Mouse (Mus musculus): ENCODE results near the gene Rnf151. TPM values are rescaled to one million over a fixed set of nuclear protein-coding genes. Genes with fewer than 3 reads are reported as not detected.
"Not testable (repeated sequence)": the region's sequence is repeated elsewhere in the genome, so short reads cannot be mapped to it uniquely, and the experiment has no call there.

Gene Rnf151
- total RNA-seq, 2 experiments from 2014 or later = not detected

DNA sequence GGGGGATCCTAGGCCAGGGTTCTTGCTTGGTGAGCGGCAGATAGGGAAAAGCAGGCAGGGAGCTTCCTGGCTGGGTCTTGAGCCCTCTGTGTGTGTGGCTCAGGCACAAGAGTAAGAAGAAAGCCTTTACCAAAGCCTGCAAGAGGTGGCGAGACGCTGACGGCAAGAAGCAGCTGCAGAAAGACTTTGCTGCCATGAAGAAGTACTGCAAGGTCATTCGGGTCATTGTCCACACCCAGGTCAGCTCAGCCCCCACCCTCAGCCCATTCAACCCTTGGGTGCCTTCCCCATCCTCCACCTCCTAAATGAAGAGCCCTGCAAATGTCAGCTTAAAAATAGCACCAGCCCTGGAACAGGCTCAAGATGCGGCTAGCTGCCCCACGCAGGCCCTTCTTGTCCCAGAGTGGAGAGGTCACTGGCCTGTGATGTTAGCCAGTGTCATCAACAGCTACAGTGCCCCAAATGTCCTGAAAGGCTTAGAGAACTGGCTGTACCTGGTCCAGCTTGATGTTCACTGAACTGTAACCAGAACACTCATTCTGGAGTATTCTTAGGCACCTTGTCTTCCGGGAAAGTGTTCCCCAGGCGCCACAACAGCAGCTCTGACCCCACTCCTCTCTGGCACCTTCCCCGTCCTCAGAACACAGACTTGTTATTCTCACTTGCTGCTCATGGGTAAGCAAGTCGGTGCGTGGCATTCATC lies 14.5 kb upstream of the Rnf151 start:
- peak; percentile 68 for DNase-seq

DNA sequence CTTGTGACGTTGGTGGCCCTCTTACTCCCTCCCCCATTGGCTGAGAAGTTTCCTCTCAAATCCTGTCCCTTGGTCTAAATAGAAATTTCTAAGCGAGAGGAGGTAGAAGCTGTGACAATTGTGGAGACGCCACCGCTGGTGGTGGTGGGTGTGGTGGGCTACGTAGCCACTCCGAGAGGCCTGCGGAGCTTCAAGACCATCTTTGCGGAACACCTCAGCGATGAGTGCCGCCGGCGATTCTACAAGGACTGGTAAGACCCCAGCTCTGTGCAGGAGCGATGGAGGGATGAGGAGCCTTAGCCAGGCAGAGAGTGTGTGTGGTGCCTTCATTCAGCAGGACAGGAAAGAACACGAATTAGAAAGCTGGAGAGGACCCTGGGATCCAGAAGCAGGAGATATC lies 12.9 kb upstream of the Rnf151 start:
- DNase-seq = no peak

DNA sequence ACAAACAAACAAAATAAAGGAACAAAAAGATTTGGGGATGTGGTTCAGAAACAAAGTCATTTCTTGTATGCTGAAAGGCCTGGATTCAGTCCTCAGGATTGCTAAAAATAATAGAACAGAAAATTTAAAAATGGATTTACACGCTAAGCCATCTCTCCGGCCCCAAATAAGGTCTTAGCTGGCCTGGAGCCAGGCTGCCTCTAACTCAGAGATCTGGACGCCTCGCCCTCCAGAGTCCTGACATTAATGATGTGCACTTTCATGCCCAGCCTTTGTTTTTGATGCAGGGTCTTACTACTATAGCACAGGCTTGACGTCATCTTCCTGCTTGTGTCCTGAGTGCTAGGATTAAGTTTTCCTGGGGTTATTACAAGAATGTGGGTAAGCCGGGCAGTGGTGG lies 11.2 kb upstream of the Rnf151 start:
- DNase-seq = peak; percentile 56

DNA sequence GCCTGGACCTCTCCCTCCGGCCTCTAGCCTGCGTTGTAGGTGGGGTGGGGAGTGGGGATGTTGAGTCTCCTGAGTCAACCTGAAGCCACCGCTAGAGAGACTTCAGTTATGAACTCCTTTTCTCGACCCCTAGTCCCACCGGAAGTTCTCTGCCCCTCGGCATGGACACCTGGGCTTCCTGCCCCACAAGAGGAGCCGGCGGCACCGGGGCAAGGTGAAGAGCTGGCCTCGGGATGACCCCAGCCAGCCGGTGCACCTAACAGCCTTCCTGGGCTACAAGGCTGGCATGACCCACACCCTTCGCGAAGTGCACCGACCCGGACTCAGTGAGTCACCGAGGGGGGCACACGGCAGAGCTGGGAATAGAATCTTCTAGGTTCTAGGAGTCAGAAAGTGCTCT lies 10.3 kb upstream of the Rnf151 start:
- no peak for DNase-seq

DNA sequence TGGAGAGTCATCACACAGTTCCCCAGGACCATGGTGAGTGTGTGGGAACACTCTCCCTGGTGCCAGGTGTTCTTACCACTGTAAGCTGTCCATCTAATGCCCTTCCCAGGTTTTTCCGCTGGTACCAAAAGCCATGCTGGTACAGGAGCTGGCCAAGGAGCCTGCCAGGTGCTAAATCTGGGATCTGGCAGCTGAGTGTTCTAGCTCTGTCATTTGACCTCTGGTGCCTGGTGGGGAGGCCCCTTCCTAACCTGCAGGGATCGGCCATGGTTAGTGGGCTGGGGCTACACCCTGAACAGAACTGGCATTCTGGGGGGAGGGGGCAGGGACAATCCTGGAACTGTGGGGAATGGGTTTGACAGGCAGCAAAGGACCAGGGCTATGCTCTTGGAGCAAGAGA lies 9.8 kb upstream of the Rnf151 start, which contains the start of gene Rpl3l:
Gene Rpl3l, plus strand, starts transcription at position 203 of the 400 bp plus-strand sequence.
- peak; percentile 37 for DNase-seq

DNA sequence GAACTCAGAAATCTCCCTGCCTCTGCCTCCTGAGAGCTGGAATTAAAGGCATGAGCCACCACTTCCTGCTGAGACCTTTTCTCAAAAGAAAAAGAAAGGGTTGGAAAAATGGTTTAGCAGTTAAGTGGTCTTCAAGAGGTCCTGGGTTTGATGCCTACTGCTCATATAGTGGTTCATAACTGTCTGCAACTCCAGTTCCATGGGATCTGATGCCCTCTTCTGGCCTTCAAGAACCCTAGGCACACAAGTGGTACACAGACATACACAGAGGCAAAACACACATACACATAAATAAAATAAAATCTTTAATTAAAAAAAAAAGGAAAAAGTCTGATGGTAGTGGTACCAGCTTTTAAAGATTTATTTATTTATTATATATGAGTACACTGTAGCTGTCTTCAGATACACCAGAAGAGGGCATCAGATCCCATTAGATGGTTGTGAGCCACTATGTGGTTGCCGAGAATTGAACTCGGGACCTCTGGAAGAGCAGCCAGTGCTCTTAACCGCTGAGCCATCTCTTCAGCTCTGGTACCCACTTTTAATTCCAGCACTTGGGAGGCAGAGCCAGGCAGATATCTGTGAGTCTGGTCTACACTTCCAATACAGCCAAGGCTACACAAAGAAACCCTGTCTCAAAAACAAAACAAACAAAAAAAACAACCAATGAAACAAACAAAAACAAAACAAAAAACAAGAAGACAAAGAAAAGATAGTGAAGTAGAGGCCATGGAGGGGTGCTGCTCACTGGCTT lies 8.0 kb upstream of the Rnf151 start:
- no peak for DNase-seq

DNA sequence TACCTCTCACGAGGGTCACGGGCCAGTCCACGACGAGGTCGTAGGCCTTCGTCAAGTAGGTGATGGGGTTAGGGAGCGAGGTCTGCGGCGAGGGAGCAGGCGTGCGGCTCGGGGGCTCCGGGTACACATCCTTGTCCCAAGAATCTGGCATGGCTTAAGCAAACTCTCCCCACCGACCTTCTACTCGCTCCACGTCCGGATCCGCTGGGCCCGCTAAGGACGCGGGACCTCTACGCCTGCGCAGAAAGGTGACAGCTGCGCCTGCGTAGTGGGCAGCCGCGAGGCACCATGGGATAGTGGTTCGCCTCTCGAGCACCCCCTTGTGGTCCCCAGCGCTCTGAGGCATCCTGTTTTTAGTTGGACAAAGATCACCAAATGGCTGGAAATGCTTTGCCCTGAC lies 6.3 kb upstream of the Rnf151 start, which contains the start of gene Ndufb10:
Gene Ndufb10, minus strand, starts transcription at position 295 of the 400 bp plus-strand sequence.
- peak; percentile 99 for DNase-seq

DNA sequence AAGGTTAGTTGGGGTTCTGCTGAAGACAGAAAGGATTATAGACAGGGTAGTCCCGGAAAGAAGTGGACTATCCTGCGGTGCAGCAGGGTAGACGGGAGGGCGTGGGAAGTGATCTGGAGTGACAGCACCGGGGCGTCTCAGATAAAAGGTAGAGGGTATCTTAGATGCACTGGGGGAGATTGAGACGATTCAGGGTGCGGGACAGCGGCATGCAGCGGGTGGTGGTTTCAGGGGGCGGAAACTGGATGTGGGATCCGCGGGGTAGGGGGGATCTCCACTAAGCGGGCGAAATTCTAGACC lies 6.0 kb upstream of the Rnf151 start:
- DNase-seq = no peak

DNA sequence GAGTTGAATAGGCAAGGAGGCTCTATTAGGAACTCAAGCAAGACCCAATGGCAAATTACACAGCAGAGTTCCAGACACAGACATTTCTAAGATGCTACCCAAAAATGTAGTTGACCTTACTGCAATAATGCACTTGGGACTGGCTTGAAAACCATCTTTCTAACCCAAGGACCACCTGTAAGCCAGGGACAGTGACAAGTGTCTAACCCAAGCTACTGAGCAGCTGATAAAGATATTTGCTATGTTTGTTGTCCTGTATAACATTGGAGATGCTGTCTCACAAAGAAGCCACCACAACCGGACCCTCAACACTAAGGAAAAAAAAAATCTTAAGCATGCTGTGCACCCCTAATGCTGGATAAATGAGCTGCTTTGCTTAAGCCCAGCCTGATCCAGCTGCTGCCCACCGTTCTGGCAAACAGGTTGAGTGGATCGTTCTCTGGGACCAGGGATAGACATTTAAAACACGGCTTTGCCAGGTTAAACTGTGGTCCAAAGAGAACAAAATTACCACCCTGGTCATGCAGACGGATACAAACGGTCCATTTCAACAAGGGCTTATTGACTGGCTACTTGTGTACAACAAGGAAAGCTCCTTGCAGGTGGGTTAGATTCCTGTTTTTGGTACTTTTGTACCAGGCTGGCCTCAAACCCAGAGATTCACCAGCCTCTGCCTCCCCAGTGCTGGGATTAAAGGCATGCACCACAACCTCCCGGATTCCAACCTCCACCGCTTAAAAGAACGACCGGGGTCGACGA lies 5.4 kb upstream of the Rnf151 start:
- DNase-seq = no peak

DNA sequence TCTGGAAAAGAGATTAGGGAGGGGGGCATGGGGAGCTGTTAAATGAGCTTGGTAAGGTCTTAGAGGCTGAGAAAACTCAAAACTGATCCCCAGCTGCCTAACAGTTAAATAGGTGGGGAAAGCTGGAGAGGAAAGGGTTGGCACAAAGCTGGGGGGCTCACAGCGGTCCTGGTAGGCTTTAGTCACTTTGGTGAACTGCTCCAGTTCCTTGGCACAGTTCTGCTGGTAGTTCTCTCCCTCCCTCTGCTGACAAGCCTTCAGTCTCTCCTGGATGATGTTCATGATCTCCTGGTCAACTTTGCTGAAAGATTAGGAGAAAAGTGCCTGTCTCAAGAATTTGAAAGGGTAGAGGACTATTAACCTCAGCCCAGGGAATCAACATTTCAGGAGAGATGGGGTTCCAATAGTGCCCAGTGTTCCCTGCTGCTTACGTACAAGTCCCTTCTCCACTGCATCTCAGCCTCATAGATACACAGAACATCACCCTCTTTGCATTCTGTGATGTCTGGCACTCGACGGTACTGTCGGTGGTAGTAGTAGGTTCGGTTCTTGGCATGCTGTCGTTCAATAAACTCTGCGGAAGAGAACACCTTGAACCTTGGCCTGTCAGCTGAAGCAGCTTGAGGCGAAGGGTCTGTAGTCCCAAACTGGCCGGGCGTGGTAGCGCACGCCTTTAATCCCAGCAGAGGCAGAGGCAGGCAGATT lies 4.5 kb upstream of the Rnf151 start:
- DNase-seq = no peak

DNA sequence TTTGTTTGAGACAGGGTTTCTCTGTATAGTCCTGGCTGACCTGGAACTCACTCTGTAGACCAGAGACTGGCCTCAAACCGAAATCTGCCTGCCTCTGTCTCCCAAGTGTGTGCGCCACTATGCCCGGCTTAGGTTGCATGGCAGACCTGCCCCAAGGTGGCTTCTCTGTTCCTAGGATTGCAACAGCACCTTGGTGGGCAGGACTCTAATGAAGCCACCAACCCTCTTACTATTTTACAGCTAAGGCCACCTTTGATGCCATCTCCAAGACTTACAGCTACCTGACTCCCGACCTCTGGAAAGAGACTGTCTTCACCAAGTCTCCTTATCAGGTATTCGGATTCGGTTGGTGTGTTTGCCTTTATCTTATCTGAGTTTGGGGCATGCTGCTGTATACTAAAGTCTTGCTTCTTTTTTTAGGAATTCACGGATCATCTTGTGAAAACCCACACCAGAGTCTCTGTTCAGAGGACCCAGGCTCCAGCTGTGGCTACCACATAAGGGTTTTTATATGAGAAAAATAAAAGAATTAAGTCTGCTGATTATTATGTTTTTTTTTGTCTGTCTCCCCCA lies 3.6 kb upstream of the Rnf151 start:
- DNase-seq = not testable (repeated sequence)

DNA sequence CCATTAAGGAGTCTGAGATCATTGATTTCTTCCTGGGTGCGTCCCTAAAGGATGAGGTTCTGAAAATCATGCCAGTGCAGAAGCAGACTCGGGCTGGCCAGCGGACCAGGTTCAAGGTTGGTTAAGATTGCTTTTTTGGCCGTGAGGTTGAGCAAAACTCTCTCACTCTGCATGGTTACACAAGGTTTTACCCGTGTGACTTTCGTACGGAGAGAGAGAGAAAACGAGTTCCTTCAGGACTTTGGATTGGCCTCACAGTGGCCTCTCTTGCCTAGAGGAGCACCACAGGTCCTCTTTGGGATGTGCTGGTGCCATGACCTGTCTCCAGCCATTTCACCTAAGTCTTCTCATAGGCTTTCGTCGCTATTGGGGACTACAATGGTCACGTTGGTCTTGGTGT lies 2.8 kb upstream of the Rnf151 start:
- not testable (repeated sequence) for DNase-seq

DNA sequence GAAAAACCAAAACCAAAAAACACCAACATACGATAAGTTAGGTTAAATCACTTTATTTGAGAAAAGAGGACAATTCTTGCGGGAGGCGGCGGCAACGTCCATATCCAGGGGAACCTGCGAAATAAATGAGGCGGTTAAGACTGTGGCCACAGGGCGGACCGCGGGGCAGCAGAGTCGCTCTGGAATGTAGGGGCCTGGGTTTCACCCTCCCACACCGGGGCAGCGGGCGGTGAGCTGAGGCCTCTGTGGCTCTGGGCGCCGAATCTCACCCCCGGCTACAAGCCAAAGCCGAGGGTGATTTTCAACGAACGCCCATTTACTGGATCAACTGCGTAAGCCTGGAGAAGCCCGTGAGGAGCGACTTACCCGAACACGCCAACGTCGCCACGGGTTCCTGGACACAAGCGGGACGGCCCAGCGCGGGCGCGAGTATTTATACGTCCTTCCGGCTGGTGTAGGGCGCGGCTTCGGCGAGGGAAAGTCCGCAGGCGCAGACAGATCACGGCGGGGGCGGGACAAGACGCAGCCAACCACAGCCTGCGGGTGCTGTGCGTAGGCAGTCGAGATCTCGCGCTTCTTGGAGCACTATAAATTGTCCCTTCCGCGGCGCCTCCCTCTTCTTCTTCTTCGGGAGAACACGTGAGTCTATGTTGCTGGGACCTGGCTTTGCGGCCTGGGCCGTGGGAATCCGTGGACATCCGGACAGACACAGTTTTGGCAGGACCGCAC lies 1.8 kb upstream of the Rnf151 start:
- DNase-seq = peak; percentile 98

DNA sequence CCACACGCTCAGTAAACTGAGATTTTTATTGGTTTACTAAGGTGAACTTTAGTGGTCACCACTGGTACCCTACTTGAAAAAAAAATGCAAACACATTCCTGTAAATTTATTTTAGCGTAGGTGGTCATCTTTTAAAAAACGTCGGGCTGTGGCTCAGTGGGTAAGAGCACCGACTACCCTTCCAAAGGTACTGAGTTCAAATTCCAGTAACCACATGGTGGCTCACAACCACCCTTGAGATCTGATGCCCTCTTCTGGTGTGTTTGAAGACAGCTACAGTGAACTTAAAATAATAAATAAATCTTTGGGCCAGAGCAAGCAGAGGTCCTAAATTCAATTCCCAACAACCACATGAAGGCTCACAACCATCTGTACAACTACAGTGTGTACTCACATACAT lies 1.1 kb upstream of the Rnf151 start:
- not testable (repeated sequence) for DNase-seq

DNA sequence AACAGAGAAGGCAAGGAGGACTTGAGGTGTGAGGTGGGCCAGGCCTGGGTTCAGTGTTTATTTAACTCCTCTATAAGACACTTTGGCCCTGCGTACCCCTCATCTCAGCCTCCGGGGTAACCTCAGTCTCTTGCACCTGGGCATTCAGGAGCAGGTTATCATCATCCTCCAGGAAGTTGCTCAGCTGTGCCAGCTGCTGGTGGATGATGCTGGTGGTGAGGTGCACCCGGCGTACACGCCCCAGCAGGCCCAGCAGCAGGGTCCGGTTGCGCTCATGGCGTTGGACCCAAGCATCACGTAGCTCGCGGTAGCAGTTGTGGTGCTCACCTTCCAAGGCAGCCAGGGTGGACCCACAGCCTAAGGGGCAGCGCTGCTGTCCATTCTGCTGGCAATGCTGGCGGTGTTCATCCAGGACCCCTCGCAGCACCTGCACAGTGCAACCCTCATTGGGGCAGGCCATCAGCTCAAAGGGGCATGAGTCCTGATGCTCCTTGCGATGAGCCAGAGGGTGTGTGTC lies 1.6 kb downstream of the Rnf151 start:
- DNase-seq = no peak

DNA sequence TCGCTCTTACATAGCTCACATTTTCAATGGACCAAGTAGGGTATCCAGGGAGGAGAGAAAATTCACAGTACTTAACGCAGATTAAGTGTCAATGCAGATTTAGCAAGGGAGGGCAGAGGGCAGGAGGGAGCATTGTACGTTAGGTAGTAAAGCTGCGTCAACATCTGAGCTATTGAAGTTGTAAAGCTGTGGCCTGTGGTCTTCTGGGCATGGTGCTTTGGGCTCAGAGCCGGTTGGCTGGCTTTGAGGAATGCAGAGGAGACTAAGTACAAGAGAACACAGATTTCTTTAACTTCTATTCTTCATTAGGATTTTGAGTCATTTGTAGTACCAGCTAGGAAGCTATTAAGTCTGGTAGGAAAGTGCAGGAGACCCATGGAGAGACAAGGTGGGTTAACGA lies 2.3 kb downstream of the Rnf151 start:
- no peak for DNase-seq

DNA sequence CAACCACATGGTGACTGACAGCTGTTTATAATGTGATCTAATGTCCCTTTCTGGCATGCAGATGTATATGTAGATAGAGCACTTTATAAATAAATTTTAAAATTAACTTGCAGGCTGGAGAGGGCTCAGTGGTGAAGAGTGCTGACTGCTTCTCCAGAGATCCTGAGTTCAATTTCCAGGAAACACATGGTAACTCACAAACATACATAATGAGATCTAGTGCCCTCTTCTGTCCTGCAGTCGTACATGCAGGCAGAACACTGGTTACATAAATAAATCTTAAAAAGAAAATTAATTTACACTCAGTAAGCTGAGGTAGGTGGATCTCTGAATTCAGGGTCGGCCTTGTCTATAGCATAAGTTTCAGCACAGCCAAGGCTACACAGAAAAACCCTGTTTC lies 9.2 kb downstream of the Rnf151 start:
- DNase-seq = no peak

DNA sequence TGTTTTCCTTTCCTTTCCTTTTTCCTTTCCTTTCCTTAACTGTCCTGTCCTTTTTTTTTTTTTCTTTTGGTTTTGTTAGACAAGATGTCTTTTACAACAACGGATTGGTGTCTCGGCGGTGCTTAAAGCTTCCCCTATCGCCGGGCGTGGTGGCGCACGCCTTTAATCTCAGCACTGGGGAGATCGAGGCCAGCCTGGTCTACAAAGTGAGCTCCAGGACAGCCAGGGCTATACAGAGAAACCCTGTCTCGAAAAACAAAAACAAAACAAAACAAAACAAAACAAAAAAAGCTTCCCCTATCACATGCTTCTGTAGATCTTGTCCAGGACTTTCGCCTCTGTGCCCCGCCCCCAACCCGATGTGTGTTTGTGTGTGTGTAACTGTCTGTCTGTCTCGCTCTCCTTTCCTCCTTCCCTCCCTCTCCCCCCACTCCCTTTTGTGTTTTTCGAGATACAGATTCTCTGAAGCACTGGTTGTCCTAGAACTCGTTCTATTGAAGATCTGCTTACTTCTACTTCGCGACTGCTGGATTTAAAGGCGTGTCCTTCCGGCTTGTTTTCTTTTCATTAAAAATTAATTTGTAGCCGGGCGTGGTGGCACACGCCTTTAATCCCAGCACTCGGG lies 9.9 kb downstream of the Rnf151 start:
- no peak for DNase-seq

DNA sequence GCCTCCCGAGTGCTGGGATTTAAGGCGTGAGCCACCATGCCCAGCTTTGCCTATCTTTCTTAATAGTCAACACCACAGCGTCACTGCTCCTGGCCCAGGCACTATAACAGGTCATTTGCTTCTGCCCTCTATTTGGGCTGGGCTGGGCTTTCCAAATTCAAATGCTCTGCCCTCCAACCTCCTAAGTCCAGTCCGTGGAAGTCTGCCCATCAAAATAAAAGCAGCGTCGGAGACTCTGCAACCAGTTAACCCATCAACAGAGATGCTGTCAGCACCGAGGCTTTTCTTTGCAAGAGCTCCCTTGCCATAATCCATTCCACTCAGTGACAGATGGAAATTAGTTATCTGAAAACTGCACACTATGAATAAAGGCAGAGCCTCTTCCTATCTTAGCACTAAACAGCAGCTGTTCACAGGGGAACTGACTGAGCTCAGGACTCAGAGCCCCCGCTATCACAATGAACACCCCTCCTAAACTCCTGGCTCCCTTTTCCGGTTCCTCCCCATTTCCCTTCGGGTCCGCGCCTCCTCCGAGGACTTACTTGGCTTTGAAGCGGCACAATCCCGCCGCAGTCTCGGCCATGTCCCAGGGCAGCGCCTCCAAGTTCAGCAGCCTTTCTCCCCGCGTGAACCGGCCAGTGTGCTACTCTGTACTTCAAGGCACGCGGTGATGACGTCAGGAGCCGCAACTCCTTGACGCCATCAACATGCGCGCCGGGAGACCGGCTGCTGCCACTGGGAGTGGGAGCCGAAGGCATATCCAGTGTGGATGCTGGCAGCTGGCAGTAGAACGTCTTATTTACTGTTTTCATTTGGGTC lies 10.7 kb downstream of the Rnf151 start, which contains the start of gene Tbl3:
Gene Tbl3, minus strand, starts transcription at position 679 of the 819 bp plus-strand sequence.
- peak; percentile 96 for DNase-seq

DNA sequence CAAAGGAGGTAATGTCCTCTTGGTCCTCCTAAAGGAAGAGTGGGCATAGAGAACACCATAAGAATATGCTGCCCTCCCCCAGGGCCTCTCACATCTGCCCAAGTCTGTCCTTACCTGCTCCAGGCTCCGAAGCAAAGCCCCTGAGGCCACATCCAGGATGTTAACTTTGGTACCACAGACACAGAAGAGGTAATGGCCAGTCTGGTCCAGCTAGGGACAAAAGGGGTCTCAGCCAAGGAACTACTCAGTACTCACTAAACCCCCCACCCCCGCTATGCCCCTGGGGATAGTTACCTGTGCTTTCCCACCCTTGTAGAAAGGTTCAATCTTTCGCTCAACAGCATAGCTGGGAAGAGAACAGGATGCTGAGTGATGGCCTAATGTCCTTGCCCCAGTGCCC lies 12.0 kb downstream of the Rnf151 start:
- no peak for DNase-seq

Data from heart, postnatal 4 days (tissue).